Mouse (Mus musculus) sigmoid colon, adult 10 weeks (tissue): ENCODE results near the gene Dnase2a. TPM values are rescaled to one million over a fixed set of nuclear protein-coding genes. Genes with fewer than 3 reads are reported as not detected.

Source experiments
- polyA plus RNA-seq: library from polyadenylated mRNA; stranded (reverse); fragments of 350-450 nt; fragmentation: Illumina TruSeq; extraction: RNeasy Lipid Tissue Mini Kit (QIAGEN cat#74804); gene quantifications from one replicate; pipeline ENCODE4 v1.2.3, GENCODE M21; 2014; ENCODE audit warnings: low read depth, low replicate concordance

The Dnase2a gene
- polyA plus RNA-seq = 11.0 TPM

DNA sequence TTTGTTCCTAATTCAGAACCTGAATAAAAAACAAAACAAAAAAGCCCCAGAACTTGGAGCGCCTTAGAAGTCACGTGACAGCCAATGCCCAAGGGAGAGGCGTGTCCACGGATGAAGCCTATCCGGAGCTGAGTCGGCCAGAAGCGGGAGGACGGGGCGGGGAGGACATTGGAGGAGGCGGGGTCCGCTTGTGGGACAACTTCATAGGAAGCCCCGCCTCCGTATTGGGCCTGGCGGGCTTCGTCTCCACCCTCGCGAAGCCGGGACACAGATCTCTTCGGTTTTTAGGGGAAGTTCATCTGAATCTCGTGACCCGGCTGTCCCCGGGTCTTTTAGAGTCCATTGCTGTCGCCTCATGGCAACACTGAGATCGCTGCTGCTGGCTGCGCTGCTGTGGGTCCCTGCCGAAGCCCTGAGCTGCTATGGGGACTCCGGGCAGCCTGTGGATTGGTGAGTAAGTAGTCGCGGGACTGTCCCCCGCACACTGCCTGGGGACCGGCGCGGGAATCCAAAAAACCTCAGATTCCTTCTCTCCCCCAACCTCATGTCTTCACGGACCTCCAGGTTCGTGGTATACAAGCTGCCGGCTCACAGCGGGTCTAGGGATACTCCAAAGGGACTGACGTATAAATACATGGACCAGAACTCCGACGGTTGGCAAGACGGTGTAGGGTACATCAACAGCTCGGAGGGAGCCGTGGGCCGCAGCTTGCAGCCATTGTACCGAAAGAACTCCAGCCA is at the start of gene Dnase2a:
Dnase2a (plus strand) TSS at position 140 of the 741 bp plus-strand sequence.

DNA sequence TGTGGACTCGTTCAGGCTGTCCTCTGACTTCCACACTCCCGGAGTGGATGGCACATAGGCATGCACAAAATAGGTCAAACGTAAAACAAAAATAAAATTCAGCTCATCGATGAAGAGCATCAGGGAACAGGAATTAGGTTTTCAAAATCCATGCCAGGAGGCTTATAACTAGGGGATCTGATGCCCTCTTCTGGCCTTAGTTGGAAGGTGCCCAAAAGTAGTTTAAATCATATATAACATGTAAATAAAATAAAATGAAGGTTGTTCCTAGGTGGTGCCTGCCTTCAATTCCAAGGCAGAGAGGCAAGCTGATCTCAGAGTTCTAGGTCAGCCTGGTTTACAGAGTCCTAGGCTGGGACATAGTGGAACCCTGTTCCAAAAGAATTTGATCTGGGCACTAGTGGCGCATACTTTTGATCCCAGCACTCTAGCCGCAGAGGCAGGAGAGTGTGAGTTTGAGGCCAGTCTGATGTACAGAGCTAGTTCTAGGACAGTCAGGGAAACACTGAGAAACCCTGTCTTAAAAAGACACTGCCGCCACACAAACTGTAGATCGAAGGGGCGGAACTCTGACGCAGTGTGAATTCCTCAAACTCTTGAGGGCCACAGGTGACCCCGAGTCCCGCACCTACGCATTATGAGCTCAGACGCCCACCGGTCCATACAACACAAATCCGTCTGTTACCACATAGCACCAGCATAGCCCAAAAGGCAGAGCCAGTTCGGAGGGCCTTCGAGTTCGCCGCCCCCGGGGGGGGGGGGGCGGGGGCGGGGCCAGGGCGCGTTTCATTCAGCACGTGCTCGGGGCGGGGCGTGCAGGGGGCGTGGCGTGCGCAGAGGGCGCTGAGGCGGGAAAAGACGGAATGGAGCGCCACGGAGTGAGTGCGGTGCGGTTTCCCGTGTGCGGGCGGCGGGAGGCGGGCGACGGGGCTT is 36.7 kb upstream of the Dnase2a start, which contains the start of gene Syce2:
Syce2 (plus strand) TSS at position 736 of the 933 bp plus-strand sequence.

DNA sequence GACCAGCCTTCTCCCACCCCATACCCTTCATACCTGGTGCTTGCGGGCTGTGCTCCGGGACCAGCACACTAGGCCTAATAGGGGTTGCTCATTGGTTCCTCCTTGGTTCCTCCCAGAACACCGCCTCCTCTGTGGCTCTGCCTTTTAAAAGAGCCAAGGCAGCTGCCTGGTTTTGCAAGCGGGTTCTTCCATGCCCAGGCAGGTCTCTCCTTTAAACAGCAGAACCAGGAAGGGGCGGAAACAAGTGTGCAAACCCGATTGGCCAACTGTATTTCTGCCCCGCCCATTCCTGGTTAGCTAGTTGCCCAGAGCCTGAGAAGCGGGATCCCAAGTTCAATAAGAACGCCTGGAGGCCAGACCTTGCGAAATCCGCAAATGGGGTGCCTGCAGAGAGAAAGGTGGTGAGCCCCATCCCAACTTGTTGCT is 14.6 kb upstream of the Dnase2a start, which contains the start of gene Gcdh:
Gcdh (minus strand) TSS at position 213 of the 426 bp plus-strand sequence.

DNA sequence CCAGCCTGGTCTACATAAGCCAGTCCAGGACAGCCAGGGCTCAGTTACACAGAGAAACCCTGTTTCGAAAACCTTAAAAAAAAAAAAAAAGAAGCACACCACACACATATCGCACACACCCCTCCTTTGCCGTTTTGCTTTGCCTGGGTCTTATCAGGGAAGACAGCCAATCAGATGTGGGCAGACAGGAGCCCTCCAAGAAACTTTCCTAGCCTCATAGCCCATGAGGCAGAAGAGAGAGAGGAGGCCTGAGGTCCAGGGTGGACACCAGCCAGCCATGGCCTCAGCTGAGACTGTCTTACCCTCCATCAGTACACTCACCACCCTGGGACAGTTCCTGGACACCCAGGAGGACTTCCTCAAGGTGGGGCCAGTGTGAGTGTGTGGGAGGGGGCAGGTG is 6.6 kb upstream of the Dnase2a start, which contains the start of gene Klf1:
Klf1 (plus strand) TSS at position 177 of the 400 bp plus-strand sequence.

DNA sequence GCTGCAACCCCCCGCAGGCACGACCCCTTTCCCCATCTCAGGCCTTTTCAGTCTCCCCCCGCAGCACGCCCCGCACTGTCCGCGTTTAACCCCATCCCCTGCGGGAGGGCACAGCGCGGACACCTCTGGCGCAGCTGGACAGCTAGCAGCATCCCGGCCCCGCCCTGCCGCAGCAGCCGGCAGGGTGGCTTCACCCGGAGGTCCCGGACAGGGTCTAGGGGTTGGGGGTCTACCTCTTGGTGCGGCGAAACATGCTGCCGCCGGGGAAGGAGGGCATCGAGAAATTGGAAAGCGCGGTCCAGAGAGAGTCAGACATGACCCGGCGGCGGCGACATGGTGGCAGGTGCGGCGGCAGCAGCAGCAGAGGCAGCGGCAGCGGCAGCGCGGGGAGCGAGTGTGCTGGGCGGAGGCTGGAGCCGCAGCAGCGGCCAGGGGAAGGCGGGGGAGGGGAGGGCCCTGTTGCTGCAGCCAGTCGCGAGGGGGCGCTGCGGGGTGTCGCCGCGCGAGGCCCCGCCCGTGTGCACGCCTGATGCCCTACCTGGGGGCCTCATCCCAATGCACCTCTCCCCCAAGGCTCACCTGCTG is 28.7 kb downstream of the Dnase2a start, which contains the start of gene Mast1:
Mast1 (minus strand) TSS at position 398 of the 585 bp plus-strand sequence.

DNA sequence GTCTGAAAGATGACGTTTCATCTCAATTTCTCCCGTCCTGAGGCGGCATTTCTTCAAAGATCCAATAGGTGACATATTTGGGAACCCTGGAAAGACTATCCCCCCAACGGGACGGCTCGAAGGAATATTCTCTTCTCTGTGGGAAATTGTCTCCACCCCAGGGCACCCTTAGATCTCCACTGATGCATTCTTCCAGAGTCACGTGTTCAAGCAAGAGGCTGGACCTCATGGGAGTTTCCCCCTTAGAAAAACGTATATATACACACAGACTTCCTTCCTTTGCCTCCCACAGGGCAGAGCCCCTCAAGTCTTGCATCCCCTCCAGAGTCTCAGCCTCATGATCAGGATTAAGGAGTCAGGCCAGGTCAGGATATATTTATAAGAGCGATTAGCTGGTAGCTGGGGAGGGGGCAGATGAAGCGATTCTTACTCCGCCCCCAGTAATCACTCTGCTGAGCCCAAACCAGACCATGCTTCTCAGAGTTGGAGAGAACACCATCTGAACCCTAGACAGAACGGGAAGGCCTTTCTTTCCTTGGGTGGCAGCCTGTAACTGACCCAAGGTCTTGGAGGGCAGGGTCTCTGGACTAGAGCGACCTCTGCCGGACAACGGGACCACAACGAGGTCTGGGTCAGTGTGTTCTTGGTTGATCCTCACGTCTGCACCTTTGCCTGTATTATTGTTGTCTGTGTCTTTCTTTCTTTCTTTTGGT is 38.3 kb downstream of the Dnase2a start, which contains the start of gene Rtbdn:
Rtbdn (plus strand) TSS at position 464 of the 713 bp plus-strand sequence.

DNA sequence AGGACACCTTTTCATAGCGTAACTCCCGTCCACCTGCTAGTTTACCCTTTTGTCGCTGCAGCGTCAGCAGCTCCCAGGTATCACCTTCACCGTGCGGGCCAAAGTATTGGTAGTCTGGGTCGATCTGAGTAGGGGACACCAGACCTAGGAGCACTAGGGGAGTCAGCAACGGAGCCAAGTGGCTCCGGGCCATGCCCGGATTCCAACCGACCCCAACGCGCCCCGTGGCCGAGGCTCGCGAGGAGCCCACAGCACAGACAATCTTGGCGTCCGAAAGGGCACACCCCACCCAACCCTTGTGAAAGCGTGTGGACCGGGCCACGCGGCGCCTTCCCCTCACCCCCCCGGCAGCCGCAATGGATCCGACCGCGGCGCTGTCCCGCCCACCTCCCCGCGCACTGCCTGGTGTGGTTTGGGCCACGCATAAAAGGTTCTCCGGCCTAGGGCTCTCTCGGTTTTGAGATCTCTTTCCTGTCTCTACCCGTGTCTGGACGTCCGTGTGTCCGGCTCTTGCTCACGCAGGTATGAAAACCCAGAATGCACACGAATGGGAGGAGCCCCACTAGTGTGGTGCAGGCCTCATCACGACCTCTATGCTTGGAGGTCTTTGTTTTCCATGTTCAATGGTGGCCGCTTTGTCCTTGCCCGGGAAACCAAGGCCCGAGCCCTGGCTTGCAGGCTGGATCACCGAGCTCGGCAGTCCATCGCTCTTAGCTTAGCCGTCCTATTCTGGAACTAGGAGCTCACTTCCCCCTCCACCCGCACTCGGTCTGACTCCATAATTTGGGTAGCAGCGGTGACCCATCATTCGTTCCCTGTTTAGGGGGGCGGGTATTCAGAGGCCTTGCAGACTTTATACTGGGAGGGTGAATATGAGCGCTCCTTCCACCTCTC is 61.1 kb downstream of the Dnase2a start, which contains the start of the genes Gm49661, Prdx2 and Rnaseh2a:
Gm49661 (minus strand) TSS at position 193 of the 894 bp plus-strand sequence.
Prdx2 (plus strand) TSS at position 347 of the 894 bp plus-strand sequence.
Rnaseh2a (minus strand) TSS at position 527 of the 894 bp plus-strand sequence.

Other genes with a start within 250 kb of the Dnase2a start
- 5.6 TPM for gene Ier2, start 245.7 kb upstream of the Dnase2a start, polyA plus RNA-seq
- 12.7 TPM for gene Trmt1, start 222.3 kb upstream of the Dnase2a start, polyA plus RNA-seq
- gene Nacc1, start 220.7 kb upstream of the Dnase2a start, polyA plus RNA-seq = 2.2 TPM
- gene Lyl1, start 207.1 kb upstream of the Dnase2a start, polyA plus RNA-seq = not detected
- gene G430095P16Rik, start 185.6 kb upstream of the Dnase2a start, polyA plus RNA-seq = not detected
- 19.0 TPM for gene Nfix, start 108.2 kb upstream of the Dnase2a start, polyA plus RNA-seq
- gene Dand5, start 85.7 kb upstream of the Dnase2a start, polyA plus RNA-seq = 1.5 TPM
- gene Gadd45gip1, start 77.0 kb upstream of the Dnase2a start, polyA plus RNA-seq = 0.66 TPM
- gene Rad23a, start 67.9 kb upstream of the Dnase2a start, polyA plus RNA-seq = 3.5 TPM
- 491 TPM for gene Calr, start 61.6 kb upstream of the Dnase2a start, polyA plus RNA-seq
- 4.9 TPM for gene Farsa, start 51.6 kb upstream of the Dnase2a start, polyA plus RNA-seq
- gene Syce2, start 36.4 kb upstream of the Dnase2a start, polyA plus RNA-seq = 9.3 TPM
- 36.1 TPM for gene Gcdh, start 14.6 kb upstream of the Dnase2a start, polyA plus RNA-seq
- gene Klf1, start 6.6 kb upstream of the Dnase2a start, polyA plus RNA-seq = 0.38 TPM
- gene Mast1, start 28.8 kb downstream of the Dnase2a start, polyA plus RNA-seq = not detected
- gene Rtbdn, start 38.4 kb downstream of the Dnase2a start, polyA plus RNA-seq = not detected
- not detected for gene Gm49661, start 60.9 kb downstream of the Dnase2a start, polyA plus RNA-seq
- gene Prdx2, start 61.0 kb downstream of the Dnase2a start, polyA plus RNA-seq = 27.1 TPM
- 2.4 TPM for gene Rnaseh2a, start 61.2 kb downstream of the Dnase2a start, polyA plus RNA-seq
- gene Junb, start 70.2 kb downstream of the Dnase2a start, polyA plus RNA-seq = 1.7 TPM
- gene Hook2, start 82.0 kb downstream of the Dnase2a start, polyA plus RNA-seq = 26.9 TPM
- 3.1 TPM for gene Best2, start 106.0 kb downstream of the Dnase2a start, polyA plus RNA-seq
- 11.1 TPM for gene Asna1, start 116.7 kb downstream of the Dnase2a start, polyA plus RNA-seq
- 13.3 TPM for gene Trir, start 118.3 kb downstream of the Dnase2a start, polyA plus RNA-seq
- gene Tnpo2, start 128.4 kb downstream of the Dnase2a start, polyA plus RNA-seq = 12.3 TPM
- gene Fbxw9, start 151.5 kb downstream of the Dnase2a start, polyA plus RNA-seq = 2.6 TPM
- not detected for gene Gm5741, start 159.4 kb downstream of the Dnase2a start, polyA plus RNA-seq
- 23.2 TPM for gene Dhps, start 163.2 kb downstream of the Dnase2a start, polyA plus RNA-seq
- 5.8 TPM for gene Wdr83os, start 172.2 kb downstream of the Dnase2a start, polyA plus RNA-seq
- 2.8 TPM for gene Wdr83, start 172.7 kb downstream of the Dnase2a start, polyA plus RNA-seq
- 9.3 TPM for gene Man2b1, start 174.7 kb downstream of the Dnase2a start, polyA plus RNA-seq
- gene Zfp791, start 214.5 kb downstream of the Dnase2a start, polyA plus RNA-seq = 6.6 TPM
- not detected for gene Cks1brt, start 243.4 kb downstream of the Dnase2a start, polyA plus RNA-seq